Mouse (Mus musculus): ENCODE data around the gene Sirt3. TPM values are rescaled to one million over a fixed set of nuclear protein-coding genes. Genes with fewer than 3 reads are reported as not detected.
A peak's percentile ranks its signal among the peaks of the same experiment; 100 is the strongest.

Gene Sirt3
- polyA plus RNA-seq, 1 experiment: 17.9 TPM

DNA sequence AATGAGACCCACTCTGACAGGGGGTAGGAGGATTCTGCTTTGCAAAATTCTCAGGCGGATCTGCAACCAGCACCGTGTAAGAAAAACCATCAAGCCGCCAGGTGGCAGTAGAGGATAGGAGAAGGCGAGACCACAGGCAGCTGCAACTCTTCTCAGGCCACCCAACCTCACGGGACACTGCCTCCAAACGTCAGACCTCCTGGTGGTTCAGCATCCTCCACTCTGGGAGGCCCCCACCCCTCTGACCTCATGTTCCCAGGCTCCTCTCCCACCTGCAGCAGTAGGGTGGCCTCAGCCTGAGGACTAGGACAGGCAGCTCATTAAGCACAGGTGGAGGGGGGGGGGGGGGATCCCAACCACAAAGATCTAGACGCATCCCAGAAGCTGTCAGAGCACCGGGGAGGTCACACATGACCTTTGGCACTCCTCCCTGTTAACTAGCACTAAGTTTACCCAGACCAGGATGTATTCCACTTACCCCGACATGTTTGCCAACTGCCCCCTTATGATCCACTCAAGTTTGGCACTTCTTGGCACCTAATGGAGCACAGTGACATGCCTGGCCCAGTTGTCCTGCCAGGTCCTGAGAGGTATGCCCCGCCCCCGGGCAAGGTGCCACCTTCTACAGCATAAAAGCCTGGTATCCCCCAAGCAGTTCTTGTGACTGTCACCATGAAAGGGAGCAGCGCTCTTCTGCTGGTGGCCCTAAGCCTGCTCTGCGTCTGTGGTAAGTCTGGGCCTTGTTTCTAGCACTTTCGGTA is 37.0 kb downstream of the Sirt3 start, which contains the start of gene Scgb1c1:
Gene Scgb1c1, plus strand, starts transcription at position 643 of the 761 bp plus-strand sequence.
- no peak within 1 kb of the TSS for H3K27ac ChIP-seq (ENCODE audit: insufficient read depth, low read length)
- no peaks in the 10 kb centered on the region for H3K9me3 ChIP-seq (replicated peaks; ENCODE audit: control insufficient read depth, insufficient read depth, low read length, poor library complexity, severe bottlenecking)
- H3K36me3 ChIP-seq (ENCODE audit: control insufficient read depth, insufficient read depth, low read length, poor library complexity, severe bottlenecking): no peaks in the 10 kb centered on the region
- H3K4me1 ChIP-seq (ENCODE audit: control insufficient read depth, insufficient read depth, low read length): peaks cover 10% of the 10 kb centered on the region
- H3K27me3 ChIP-seq (ENCODE audit: control insufficient read depth, insufficient read depth, low read length, poor library complexity, severe bottlenecking): no peaks in the 10 kb centered on the region
- H3K4me3 ChIP-seq (ENCODE audit: low read depth, low read length): no peak within 1 kb of the TSS
- no peak within 1 kb of the TSS for H3K9ac ChIP-seq (ENCODE audit: low read depth, poor library complexity, severe bottlenecking)
- TF ChIP-seq POLR2A (IDR thresholded peaks at IDR 0.05; ENCODE audit: insufficient read depth, low read length) (no peak), EP300 (IDR thresholded peaks at IDR 0.05; ENCODE audit: insufficient read depth, low read depth, low read length) (0 out of 2 replicates have a peak, but pooled peaks have one; percentile 66), CTCF (IDR thresholded peaks at IDR 0.05; ENCODE audit: low read depth, low read length) (peak; percentile 87)

GRCm38 (mm10) chr7:140843806-140844205 is 38.3 kb downstream of the Sirt3 start:
- H3K27me3 ChIP-seq (ENCODE audit: control insufficient read depth, insufficient read depth, low read length, poor library complexity, severe bottlenecking): no peaks in the 10 kb centered on the region
- no peaks in the 10 kb centered on the region for H3K36me3 ChIP-seq (ENCODE audit: control insufficient read depth, insufficient read depth, low read length, poor library complexity, severe bottlenecking)
- H3K4me3 ChIP-seq (ENCODE audit: low read depth, low read length): no peak overlapping the region
- H3K9me3 ChIP-seq (replicated peaks; ENCODE audit: control insufficient read depth, insufficient read depth, low read length, poor library complexity, severe bottlenecking): no peaks in the 10 kb centered on the region
- TF ChIP-seq EP300 (IDR thresholded peaks at IDR 0.05; ENCODE audit: insufficient read depth, low read depth, low read length) (no peak), CTCF (IDR thresholded peaks at IDR 0.05; ENCODE audit: low read depth, low read length) (no peak), POLR2A (IDR thresholded peaks at IDR 0.05; ENCODE audit: insufficient read depth, low read length) (no peak)
- H3K4me1 ChIP-seq (ENCODE audit: control insufficient read depth, insufficient read depth, low read length): peaks cover 10% of the 10 kb centered on the region
- H3K9ac ChIP-seq (ENCODE audit: low read depth, poor library complexity, severe bottlenecking): no peak overlapping the region
- H3K27ac ChIP-seq (ENCODE audit: insufficient read depth, low read length): no peak overlapping the region

GRCm38 (mm10) chr7:140840750-140841735 is 41.1 kb downstream of the Sirt3 start:
- H3K27ac ChIP-seq (ENCODE audit: insufficient read depth, low read length): peak overlapping the region; percentile 66
- TF ChIP-seq CTCF (IDR thresholded peaks at IDR 0.05; ENCODE audit: low read depth, low read length) (no peak), EP300 (IDR thresholded peaks at IDR 0.05; ENCODE audit: insufficient read depth, low read depth, low read length) (peak; percentile 67; the same call in 1 of the 2 replicates)
- H3K4me1 ChIP-seq (ENCODE audit: control insufficient read depth, insufficient read depth, low read length): peaks cover 9% of the 10 kb centered on the region
- H3K36me3 ChIP-seq (ENCODE audit: control insufficient read depth, insufficient read depth, low read length, poor library complexity, severe bottlenecking): no peaks in the 10 kb centered on the region
- peak overlapping the region; percentile 12; the same call in 1 of the 2 replicates for H3K9ac ChIP-seq (ENCODE audit: low read depth, poor library complexity, severe bottlenecking)
- H3K27me3 ChIP-seq (ENCODE audit: control insufficient read depth, insufficient read depth, low read length, poor library complexity, severe bottlenecking): no peaks in the 10 kb centered on the region
- H3K4me3 ChIP-seq (ENCODE audit: low read depth, low read length): peak overlapping the region; percentile 8
- no peaks in the 10 kb centered on the region for H3K9me3 ChIP-seq (replicated peaks; ENCODE audit: control insufficient read depth, insufficient read depth, low read length, poor library complexity, severe bottlenecking)

- Histone ChIP-seq H3K27me3 (ENCODE audit: control insufficient read depth, insufficient read depth, low read length, poor library complexity, severe bottlenecking) (no peaks in the 10 kb centered on the region), H3K36me3 (ENCODE audit: control insufficient read depth, insufficient read depth, low read length, poor library complexity, severe bottlenecking) (no peaks in the 10 kb centered on the region), H3K4me1 (ENCODE audit: control insufficient read depth, insufficient read depth, low read length) (peaks cover 2% of the 10 kb centered on the region), H3K9ac (ENCODE audit: low read depth, poor library complexity, severe bottlenecking) (no peak overlapping the region), H3K4me3 (ENCODE audit: low read depth, low read length) (no peak overlapping the region), H3K27ac (ENCODE audit: insufficient read depth, low read length) (no peak overlapping the region), H3K9me3 (replicated peaks; ENCODE audit: control insufficient read depth, insufficient read depth, low read length, poor library complexity, severe bottlenecking) (no peaks in the 10 kb centered on the region)
- TF ChIP-seq EP300 (IDR thresholded peaks at IDR 0.05; ENCODE audit: insufficient read depth, low read depth, low read length) (no peak), CTCF (IDR thresholded peaks at IDR 0.05; ENCODE audit: low read depth, low read length) (no peak), POLR2A (IDR thresholded peaks at IDR 0.05; ENCODE audit: insufficient read depth, low read length) (no peak)
Observed at GRCm38 (mm10) chr7:140839556-140839955, 42.6 kb downstream of the Sirt3 start.

- Histone ChIP-seq H3K9ac (ENCODE audit: low read depth, poor library complexity, severe bottlenecking) (no peak overlapping the region), H3K4me3 (ENCODE audit: low read depth, low read length) (no peak overlapping the region), H3K27ac (ENCODE audit: insufficient read depth, low read length) (no peak overlapping the region), H3K9me3 (replicated peaks; ENCODE audit: control insufficient read depth, insufficient read depth, low read length, poor library complexity, severe bottlenecking) (no peaks in the 10 kb centered on the region), H3K4me1 (ENCODE audit: control insufficient read depth, insufficient read depth, low read length) (peaks cover 2% of the 10 kb centered on the region), H3K27me3 (ENCODE audit: control insufficient read depth, insufficient read depth, low read length, poor library complexity, severe bottlenecking) (no peaks in the 10 kb centered on the region), H3K36me3 (ENCODE audit: control insufficient read depth, insufficient read depth, low read length, poor library complexity, severe bottlenecking) (no peaks in the 10 kb centered on the region)
- TF ChIP-seq EP300 (IDR thresholded peaks at IDR 0.05; ENCODE audit: insufficient read depth, low read depth, low read length) (no peak), POLR2A (IDR thresholded peaks at IDR 0.05; ENCODE audit: insufficient read depth, low read length) (no peak), CTCF (IDR thresholded peaks at IDR 0.05; ENCODE audit: low read depth, low read length) (no peak)
Observed at GRCm38 (mm10) chr7:140836243-140837115, 45.6 kb downstream of the Sirt3 start.
